Mouse (Mus musculus) c-Kit-negative CD71-positive TER-119-positive erythroid progenitor cells, embryonic 14.5 days (primary cell): Measurements from ENCODE around the gene Zp1.

Source experiments
- DNase-seq: peaks from one replicate; pipeline ENCODE4 v3.0.0-alpha.2; 2013; ENCODE audit warnings: low read depth, low spot score

The Zp1 gene

GRCm38 (mm10) chr19:10924220-10924619 lies 3.8 kb upstream of the Zp1 start:
- no peak for DNase-seq

- DNase-seq: no peak
Measured at GRCm38 (mm10) chr19:10921058-10921457, 626 bp upstream of the Zp1 start.

- DNase-seq: no peak
Measured at GRCm38 (mm10) chr19:10918321-10918991, 2.0 kb downstream of the Zp1 start.

- no peak for DNase-seq
Measured at GRCm38 (mm10) chr19:10916506-10916905, 3.9 kb downstream of the Zp1 start.

- no peak for DNase-seq
Measured at GRCm38 (mm10) chr19:10914870-10915269, 5.6 kb downstream of the Zp1 start.

GRCm38 (mm10) chr19:10914291-10914690 lies 6.1 kb downstream of the Zp1 start:
- DNase-seq: no peak

GRCm38 (mm10) chr19:10909087-10909721 lies 11.2 kb downstream of the Zp1 start:
- no peak for DNase-seq

- DNase-seq: no peak
Measured at GRCm38 (mm10) chr19:10907891-10908290, 12.5 kb downstream of the Zp1 start.

- DNase-seq: no peak
Measured at GRCm38 (mm10) chr19:10905728-10906000, 14.8 kb downstream of the Zp1 start.

- DNase-seq: no peak
Measured at GRCm38 (mm10) chr19:10904927-10905727, 15.3 kb downstream of the Zp1 start.

- no peak for DNase-seq
Measured at GRCm38 (mm10) chr19:10904512-10904911, 15.9 kb downstream of the Zp1 start.

GRCm38 (mm10) chr19:10901046-10901445 lies 19.4 kb downstream of the Zp1 start:
- no peak for DNase-seq

- DNase-seq: no peak
Measured at GRCm38 (mm10) chr19:10900315-10900714, 20.1 kb downstream of the Zp1 start.

- DNase-seq: no peak
Measured at GRCm38 (mm10) chr19:10897491-10897890, 22.9 kb downstream of the Zp1 start.

- no peak for DNase-seq
Measured at GRCm38 (mm10) chr19:10896849-10897248, 23.6 kb downstream of the Zp1 start.

- DNase-seq: no peak
Measured at GRCm38 (mm10) chr19:10895708-10896107, 24.7 kb downstream of the Zp1 start.

- peak; percentile 93 for DNase-seq
Measured at GRCm38 (mm10) chr19:10895016-10895528, 25.4 kb downstream of the Zp1 start, which contains the start of gene Prpf19. Gene Prpf19, plus strand, starts transcription at chr19:10895231.

- no peak for DNase-seq
Measured at GRCm38 (mm10) chr19:10892201-10892600, 28.2 kb downstream of the Zp1 start.

GRCm38 (mm10) chr19:10881426-10882154 lies 38.8 kb downstream of the Zp1 start, which contains the start of gene Tmem109:
Gene Tmem109, minus strand, starts transcription at chr19:10882001.
- DNase-seq: peak; percentile 81

GRCm38 (mm10) chr19:10880975-10881425 lies 39.4 kb downstream of the Zp1 start:
- DNase-seq: no peak

- DNase-seq: no peak
Measured at GRCm38 (mm10) chr19:10880085-10880974, 40.1 kb downstream of the Zp1 start.
